Mouse (Mus musculus): Measurements from ENCODE around the gene Spag6l. TPM values are rescaled to one million over a fixed set of nuclear protein-coding genes. Genes with fewer than 3 reads are reported as not detected.

Spag6l gene
- polyA plus RNA-seq, 1 experiment from 2014 or later: 7.5 TPM

DNA sequence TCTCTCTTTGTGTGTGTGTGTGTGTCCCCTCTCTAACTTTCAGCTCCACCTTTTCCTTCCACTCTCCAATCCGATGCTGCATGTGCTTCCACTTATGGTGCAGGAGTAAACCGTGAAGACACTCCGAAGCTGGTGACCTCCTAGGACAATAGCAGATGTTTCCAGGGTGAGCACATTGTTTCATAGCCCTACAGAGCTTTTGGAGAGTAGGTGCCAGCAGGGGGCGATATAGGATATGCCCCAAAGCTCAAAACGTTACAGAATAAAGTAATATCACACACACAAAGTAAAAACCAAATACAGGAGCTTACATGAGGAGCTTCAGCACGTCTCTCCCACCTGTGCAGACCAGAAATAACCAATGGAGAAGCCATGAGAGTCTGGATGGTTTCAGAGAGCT is 25.6 kb upstream of the Spag6l start:
- Histone ChIP-seq H3K4me2 (replicated peaks) (no peak overlapping the region), H3K4me1 (no peaks in the 10 kb centered on the region), H3K9ac (no peak overlapping the region), H3K36me3 (no peaks in the 10 kb centered on the region), H3K27me3 (no peaks in the 10 kb centered on the region), H3K4me3 (no peak overlapping the region), H3K27ac (no peak overlapping the region), H3K9me3 (replicated peaks) (no peaks in the 10 kb centered on the region)
- no peak for ATAC-seq (ENCODE audit: low FRiP score)
- WGBS: 36% methylated on average over 6 of the region's 6 CpGs

DNA sequence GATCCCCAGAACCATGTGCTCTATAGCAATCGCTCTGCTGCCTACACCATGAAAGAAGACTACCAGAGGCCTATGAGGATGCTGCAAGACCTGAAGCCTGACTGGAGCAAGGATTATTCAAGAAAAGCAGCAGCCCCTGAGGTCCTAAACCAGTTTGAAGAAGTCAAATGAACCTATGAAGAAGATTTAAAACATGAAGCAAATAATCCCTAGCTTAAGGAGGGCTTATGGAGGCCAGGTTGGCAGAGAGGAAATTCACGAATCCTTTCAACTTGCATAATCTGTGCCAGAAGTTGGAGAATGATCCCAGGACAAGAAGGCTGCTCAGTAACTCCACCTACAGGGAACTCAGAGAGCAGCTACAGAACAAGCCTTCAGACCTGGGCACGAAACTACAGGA is 23.2 kb upstream of the Spag6l start:
- Histone ChIP-seq H3K4me1 (no peaks in the 10 kb centered on the region), H3K27ac (no peak overlapping the region), H3K4me2 (replicated peaks) (no peak overlapping the region), H3K36me3 (no peaks in the 10 kb centered on the region), H3K27me3 (no peaks in the 10 kb centered on the region), H3K4me3 (no peak overlapping the region), H3K9me3 (replicated peaks) (no peaks in the 10 kb centered on the region), H3K9ac (no peak overlapping the region)
- ATAC-seq (ENCODE audit: low FRiP score): no peak
- WGBS: 84% methylated on average over 3 of the region's 3 CpGs

DNA sequence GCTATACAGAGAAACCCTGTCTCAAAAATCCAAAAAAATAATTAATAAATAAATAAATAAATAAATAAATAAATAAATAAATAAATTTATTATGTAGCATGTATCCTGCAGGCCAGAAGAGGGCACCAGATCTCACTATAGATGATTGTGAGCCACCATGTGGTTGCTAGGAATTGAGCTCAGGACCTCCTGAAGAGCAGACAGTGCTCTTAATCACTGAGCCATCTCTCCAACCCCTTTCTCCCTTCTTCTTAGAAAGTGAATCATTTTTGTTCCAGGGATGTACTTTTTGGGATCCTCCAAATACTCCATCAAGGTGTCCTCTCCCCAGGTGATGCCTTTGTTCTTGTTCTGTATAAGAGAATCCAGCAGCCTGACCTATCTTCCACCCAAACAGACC is 19.9 kb upstream of the Spag6l start:
- Histone ChIP-seq H3K27me3 (no peaks in the 10 kb centered on the region), H3K4me2 (replicated peaks) (no peak overlapping the region), H3K9ac (no peak overlapping the region), H3K4me3 (no peak overlapping the region), H3K9me3 (replicated peaks) (no peaks in the 10 kb centered on the region), H3K4me1 (no peaks in the 10 kb centered on the region), H3K27ac (no peak overlapping the region), H3K36me3 (no peaks in the 10 kb centered on the region)
- no peak for ATAC-seq (ENCODE audit: low FRiP score)

DNA sequence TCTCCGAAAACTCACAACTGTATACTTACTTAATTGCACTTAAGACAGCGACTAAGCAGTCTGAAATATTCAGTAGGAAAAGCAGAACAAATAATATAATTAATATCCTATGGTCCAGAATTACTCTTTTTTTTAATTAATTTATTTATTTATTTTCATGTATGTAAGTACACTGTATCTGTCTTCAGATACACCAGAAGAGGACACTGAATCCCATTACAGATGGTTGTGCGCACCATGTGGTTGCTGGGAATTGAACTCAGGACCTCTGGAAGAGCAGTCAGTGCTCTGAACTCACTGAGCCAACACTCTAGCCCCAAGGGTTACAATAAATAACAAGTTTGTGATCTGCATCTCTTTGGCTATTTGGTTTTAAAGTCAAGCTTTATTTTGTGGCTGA is 415 bp upstream of the Spag6l start:
- H3K27ac ChIP-seq: no peak overlapping the region
- no peaks in the 10 kb centered on the region for H3K36me3 ChIP-seq
- no peaks in the 10 kb centered on the region for H3K27me3 ChIP-seq
- peak overlapping the region; percentile 77; the same call in 1 of the 2 replicates for H3K4me2 ChIP-seq (replicated peaks)
- peak; percentile 51; the same call in 1 of the 2 replicates for ATAC-seq (ENCODE audit: low FRiP score)
- H3K9ac ChIP-seq: no peak overlapping the region
- H3K4me1 ChIP-seq: 0 out of 2 replicates have a peak, but pooled peaks cover 2% of the 10 kb centered on the region
- no peaks in the 10 kb centered on the region for H3K9me3 ChIP-seq (replicated peaks)
- H3K4me3 ChIP-seq: no peak overlapping the region
- 84% methylated on average over 3 of the region's 3 CpGs for WGBS

DNA sequence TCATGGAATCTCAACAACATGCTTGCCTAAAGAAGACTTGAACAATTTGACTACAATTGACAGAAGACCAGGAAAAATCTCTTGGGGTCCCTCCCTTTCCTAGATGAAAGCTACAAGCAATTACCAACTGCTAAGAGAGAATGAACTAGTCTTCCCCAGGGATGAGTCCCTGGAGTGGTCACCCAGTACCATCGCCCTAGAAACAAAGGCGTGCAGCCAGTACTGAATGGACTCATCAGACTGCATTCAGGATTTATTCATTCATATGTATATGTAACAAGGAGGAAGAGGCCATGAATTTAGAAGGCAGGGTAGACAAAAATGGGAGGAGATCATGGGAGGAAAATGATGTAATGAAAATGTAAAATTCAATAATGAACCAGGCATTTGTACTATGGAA is 3.0 kb downstream of the Spag6l start:
- Histone ChIP-seq H3K27me3 (no peaks in the 10 kb centered on the region), H3K9ac (no peak overlapping the region), H3K4me2 (replicated peaks) (no peak overlapping the region), H3K9me3 (replicated peaks) (no peaks in the 10 kb centered on the region), H3K27ac (no peak overlapping the region), H3K4me3 (no peak overlapping the region), H3K4me1 (0 out of 2 replicates have a peak, but pooled peaks cover 2% of the 10 kb centered on the region), H3K36me3 (no peaks in the 10 kb centered on the region)
- WGBS: 75% methylated on average over 2 of the region's 2 CpGs
- no peak for ATAC-seq (ENCODE audit: low FRiP score)

DNA sequence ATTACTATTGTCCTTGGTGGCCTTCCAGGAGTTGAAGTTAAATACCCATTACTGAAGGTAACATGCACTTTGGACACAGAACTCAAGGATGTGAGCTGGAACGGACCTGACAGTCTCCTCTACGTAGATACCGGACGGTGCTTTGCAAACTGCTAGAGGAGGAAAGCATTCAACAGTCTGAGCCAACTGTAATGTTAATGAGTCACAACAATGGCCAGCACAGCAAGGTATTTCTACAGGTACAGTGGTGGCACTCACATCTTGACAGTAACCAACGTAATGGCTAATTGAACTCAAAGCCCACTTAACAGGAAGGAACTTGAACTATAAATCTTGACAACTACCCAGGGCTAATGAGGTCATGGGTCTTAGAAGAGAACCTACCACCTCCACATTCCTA is 3.8 kb downstream of the Spag6l start:
- Histone ChIP-seq H3K9ac (no peak overlapping the region), H3K36me3 (no peaks in the 10 kb centered on the region), H3K9me3 (replicated peaks) (no peaks in the 10 kb centered on the region), H3K4me1 (0 out of 2 replicates have a peak, but pooled peaks cover 2% of the 10 kb centered on the region), H3K4me3 (no peak overlapping the region), H3K4me2 (replicated peaks) (no peak overlapping the region), H3K27me3 (no peaks in the 10 kb centered on the region), H3K27ac (no peak overlapping the region)
- 35% methylated on average over 5 of the region's 5 CpGs for WGBS
- no peak for ATAC-seq (ENCODE audit: low FRiP score)

DNA sequence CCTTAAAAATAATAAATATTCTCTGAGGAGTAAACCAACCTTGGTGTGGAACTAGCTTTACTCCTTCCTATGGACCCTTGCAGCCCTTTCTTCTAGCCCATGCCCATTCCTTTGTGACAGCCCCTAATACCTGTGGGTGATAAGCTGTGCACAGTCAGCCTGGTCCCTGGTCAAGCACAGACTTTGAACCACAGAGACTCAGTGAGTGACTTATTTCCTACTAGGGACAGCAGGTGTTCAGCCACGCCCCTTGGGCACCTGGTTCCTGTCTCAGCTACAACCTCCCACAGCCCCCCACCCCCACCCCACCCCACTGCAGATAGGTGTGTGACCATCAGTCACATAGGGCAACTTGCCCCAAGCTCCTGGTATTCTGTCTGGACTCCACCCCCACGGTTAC is 22.9 kb downstream of the Spag6l start:
- no peak overlapping the region for H3K9ac ChIP-seq
- H3K4me1 ChIP-seq: no peaks in the 10 kb centered on the region
- no peaks in the 10 kb centered on the region for H3K36me3 ChIP-seq
- no peaks in the 10 kb centered on the region for H3K27me3 ChIP-seq
- ATAC-seq (ENCODE audit: low FRiP score): no peak
- H3K27ac ChIP-seq: no peak overlapping the region
- H3K4me2 ChIP-seq (replicated peaks): no peak overlapping the region
- WGBS: 61% methylated on average over 2 of the region's 2 CpGs
- H3K9me3 ChIP-seq (replicated peaks): no peaks in the 10 kb centered on the region
- no peak overlapping the region for H3K4me3 ChIP-seq

Other genes with a start within 250 kb of the Spag6l start
- 23.6 and 24.7 TPM in 2 replicates for gene Fgd4, start 228.9 kb downstream of the Spag6l start, polyA plus RNA-seq (2016; fragmentation: Nextera tagmentation; extraction: Ambion mirVana)
- not detected in 2 replicates for gene Olfr19, start 153.1 kb downstream of the Spag6l start, polyA plus RNA-seq (2016; fragmentation: Nextera tagmentation; extraction: Ambion mirVana)
- gene Igll1, start 34.5 kb upstream of the Spag6l start, polyA plus RNA-seq (2016; fragmentation: Nextera tagmentation; extraction: Ambion mirVana): not detected in 2 replicates
- gene Top3b, start 41.3 kb upstream of the Spag6l start, polyA plus RNA-seq (2016; fragmentation: Nextera tagmentation; extraction: Ambion mirVana): 74.2 and 81.7 TPM in 2 replicates
- gene Vpreb1, start 41.4 kb upstream of the Spag6l start, polyA plus RNA-seq (2016; fragmentation: Nextera tagmentation; extraction: Ambion mirVana): 1.6 and 2.5 TPM in 2 replicates
- 36.3 and 37.9 TPM in 2 replicates for gene Ppm1f, start 67.0 kb upstream of the Spag6l start, polyA plus RNA-seq (2016; fragmentation: Nextera tagmentation; extraction: Ambion mirVana)
- 162 and 163 TPM in 2 replicates for gene Mapk1, start 153.9 kb upstream of the Spag6l start, polyA plus RNA-seq (2016; fragmentation: Nextera tagmentation; extraction: Ambion mirVana)
- gene Ypel1, start 240.2 kb upstream of the Spag6l start, polyA plus RNA-seq (2016; fragmentation: Nextera tagmentation; extraction: Ambion mirVana): 96.2 and 105 TPM in 2 replicates

Data from hindbrain, embryonic 12.5 days (tissue).